Mouse (Mus musculus): ENCODE measurements around the gene Tsen54.

The Tsen54 gene

GRCm38 (mm10) chr11:115814605-115815450, at the start of gene Tsen54:
Gene Tsen54 (plus strand): TSS chr11:115814724.
- peak; percentile 88 for DNase-seq (ENCODE audit: low read depth, low spot score)
- Histone ChIP-seq H3K36me3 (ENCODE audit: control insufficient read depth, insufficient read depth, low read length, poor library complexity, severe bottlenecking) (peaks cover 2% of the 10 kb centered on the region; the same call in 1 of the 2 replicates), H3K27me3 (ENCODE audit: control insufficient read depth, insufficient read depth, low read length, poor library complexity, severe bottlenecking) (no peaks in the 10 kb centered on the region)

GRCm38 (mm10) chr11:115765103-115765606, 49.4 kb upstream of the Tsen54 start, which contains the start of gene Tmem94:
Gene Tmem94 (plus strand): TSS chr11:115765433.
- peak; percentile 99 for DNase-seq (ENCODE audit: low read depth, low spot score)
- Histone ChIP-seq H3K27me3 (ENCODE audit: control insufficient read depth, insufficient read depth, low read length, poor library complexity, severe bottlenecking) (no peaks in the 10 kb centered on the region), H3K36me3 (ENCODE audit: control insufficient read depth, insufficient read depth, low read length, poor library complexity, severe bottlenecking) (no peaks in the 10 kb centered on the region)

- no peaks in the 10 kb centered on the region for H3K36me3 ChIP-seq (ENCODE audit: control insufficient read depth, insufficient read depth, low read length, poor library complexity, severe bottlenecking)
- DNase-seq (ENCODE audit: low read depth, low spot score) = peak; percentile 29
- no peaks in the 10 kb centered on the region for H3K27me3 ChIP-seq (ENCODE audit: control insufficient read depth, insufficient read depth, low read length, poor library complexity, severe bottlenecking)
Observed at GRCm38 (mm10) chr11:115765607-115766141, 48.9 kb upstream of the Tsen54 start.

- DNase-seq (ENCODE audit: low read depth, low spot score) = peak; percentile 8
- Histone ChIP-seq H3K36me3 (ENCODE audit: control insufficient read depth, insufficient read depth, low read length, poor library complexity, severe bottlenecking) (no peaks in the 10 kb centered on the region), H3K27me3 (ENCODE audit: control insufficient read depth, insufficient read depth, low read length, poor library complexity, severe bottlenecking) (no peaks in the 10 kb centered on the region)
Observed at GRCm38 (mm10) chr11:115766356-115766943, 48.1 kb upstream of the Tsen54 start.

GRCm38 (mm10) chr11:115766981-115767380, 47.5 kb upstream of the Tsen54 start:
- DNase-seq (ENCODE audit: low read depth, low spot score) = no peak
- no peaks in the 10 kb centered on the region for H3K36me3 ChIP-seq (ENCODE audit: control insufficient read depth, insufficient read depth, low read length, poor library complexity, severe bottlenecking)
- H3K27me3 ChIP-seq (ENCODE audit: control insufficient read depth, insufficient read depth, low read length, poor library complexity, severe bottlenecking) = no peaks in the 10 kb centered on the region

GRCm38 (mm10) chr11:115768896-115769295, 45.6 kb upstream of the Tsen54 start:
- DNase-seq (ENCODE audit: low read depth, low spot score) = no peak
- no peaks in the 10 kb centered on the region for H3K36me3 ChIP-seq (ENCODE audit: control insufficient read depth, insufficient read depth, low read length, poor library complexity, severe bottlenecking)
- H3K27me3 ChIP-seq (ENCODE audit: control insufficient read depth, insufficient read depth, low read length, poor library complexity, severe bottlenecking) = no peaks in the 10 kb centered on the region

GRCm38 (mm10) chr11:115774653-115775052, 39.9 kb upstream of the Tsen54 start:
- Histone ChIP-seq H3K36me3 (ENCODE audit: control insufficient read depth, insufficient read depth, low read length, poor library complexity, severe bottlenecking) (peaks cover 3% of the 10 kb centered on the region; the same call in 1 of the 2 replicates), H3K27me3 (ENCODE audit: control insufficient read depth, insufficient read depth, low read length, poor library complexity, severe bottlenecking) (no peaks in the 10 kb centered on the region)
- DNase-seq (ENCODE audit: low read depth, low spot score) = no peak

GRCm38 (mm10) chr11:115775821-115776665, 38.5 kb upstream of the Tsen54 start:
- no peaks in the 10 kb centered on the region for H3K27me3 ChIP-seq (ENCODE audit: control insufficient read depth, insufficient read depth, low read length, poor library complexity, severe bottlenecking)
- H3K36me3 ChIP-seq (ENCODE audit: control insufficient read depth, insufficient read depth, low read length, poor library complexity, severe bottlenecking) = peaks cover 6% of the 10 kb centered on the region; the same call in 1 of the 2 replicates
- no peak for DNase-seq (ENCODE audit: low read depth, low spot score)

GRCm38 (mm10) chr11:115776954-115777353, 37.6 kb upstream of the Tsen54 start:
- no peak for DNase-seq (ENCODE audit: low read depth, low spot score)
- Histone ChIP-seq H3K36me3 (ENCODE audit: control insufficient read depth, insufficient read depth, low read length, poor library complexity, severe bottlenecking) (peaks cover 6% of the 10 kb centered on the region; the same call in 1 of the 2 replicates), H3K27me3 (ENCODE audit: control insufficient read depth, insufficient read depth, low read length, poor library complexity, severe bottlenecking) (no peaks in the 10 kb centered on the region)

- Histone ChIP-seq H3K27me3 (ENCODE audit: control insufficient read depth, insufficient read depth, low read length, poor library complexity, severe bottlenecking) (no peaks in the 10 kb centered on the region), H3K36me3 (ENCODE audit: control insufficient read depth, insufficient read depth, low read length, poor library complexity, severe bottlenecking) (peaks cover 6% of the 10 kb centered on the region; the same call in 1 of the 2 replicates)
- no peak for DNase-seq (ENCODE audit: low read depth, low spot score)
Observed at GRCm38 (mm10) chr11:115777487-115778335, 36.8 kb upstream of the Tsen54 start.

GRCm38 (mm10) chr11:115779038-115779571, 35.4 kb upstream of the Tsen54 start:
- Histone ChIP-seq H3K27me3 (ENCODE audit: control insufficient read depth, insufficient read depth, low read length, poor library complexity, severe bottlenecking) (no peaks in the 10 kb centered on the region), H3K36me3 (ENCODE audit: control insufficient read depth, insufficient read depth, low read length, poor library complexity, severe bottlenecking) (peaks cover 6% of the 10 kb centered on the region; the same call in 1 of the 2 replicates)
- DNase-seq (ENCODE audit: low read depth, low spot score) = no peak

GRCm38 (mm10) chr11:115780141-115781070, 34.1 kb upstream of the Tsen54 start:
- DNase-seq (ENCODE audit: low read depth, low spot score) = no peak
- H3K27me3 ChIP-seq (ENCODE audit: control insufficient read depth, insufficient read depth, low read length, poor library complexity, severe bottlenecking) = no peaks in the 10 kb centered on the region

More at GRCm38 (mm10) chr11:115780141-115781070, 34.1 kb upstream of the Tsen54 start:
- H3K36me3 ChIP-seq (ENCODE audit: control insufficient read depth, insufficient read depth, low read length, poor library complexity, severe bottlenecking) = peaks cover 6% of the 10 kb centered on the region; the same call in 1 of the 2 replicates

All from splenic B cell, adult 2 months (primary cell).